Mouse (Mus musculus) thymus, adult 2 months (tissue): Measurements from ENCODE around the gene Pcgf2. TPM values are rescaled to one million over a fixed set of nuclear protein-coding genes. Genes with fewer than 3 reads are reported as not detected.

ENCODE experiments used
- DNase-seq: peaks from one replicate; pipeline ENCODE4 v3.0.0; 2021
- H3K27ac ChIP-seq: fragments of 200-500 bp; 2 replicates; pipeline ENCODE4 v1.5.1; 2012; ENCODE audit warnings: low read length, control low read depth; ENCODE audit not compliant: control insufficient read depth, insufficient read depth
- H3K27me3 ChIP-seq: fragments of 200-500 bp; 2 replicates; pipeline ENCODE4 v1.6.1; 2012; ENCODE audit warnings: mild to moderate bottlenecking, low read length, moderate library complexity, mixed read lengths; ENCODE audit not compliant: control insufficient read depth, insufficient read depth
- H3K36me3 ChIP-seq: fragments of 200-500 bp; 2 replicates; pipeline ENCODE4 v1.6.1; 2012; ENCODE audit warnings: mild to moderate bottlenecking, low read length, moderate library complexity; ENCODE audit not compliant: control insufficient read depth, insufficient read depth
- H3K4me1 ChIP-seq: fragments of 200-500 bp; replicated peaks from 2 replicates; pipeline ENCODE4 v1.6.1; 2012; ENCODE audit warnings: low read length; ENCODE audit not compliant: control insufficient read depth, insufficient read depth
- H3K4me3 ChIP-seq: fragments of 200-500 bp; 2 replicates; pipeline ENCODE4 v1.5.1; 2012; ENCODE audit warnings: mild to moderate bottlenecking, low read length, control low read depth, moderate library complexity; ENCODE audit not compliant: control insufficient read depth, insufficient read depth
- CTCF ChIP-seq: fragments of 200-500 bp; IDR thresholded peaks from 2 replicates; pipeline ENCODE4 v1.5.1; 2012; ENCODE audit warnings: mild to moderate bottlenecking, control low read depth, low read length, moderate library complexity, borderline replicate concordance; ENCODE audit not compliant: control insufficient read depth, poor library complexity, insufficient read depth; ENCODE audit errors: extremely low read depth
- POLR2A ChIP-seq: fragments of 200-500 bp; IDR thresholded peaks from 2 replicates; pipeline ENCODE4 v1.6.1; 2012; ENCODE audit warnings: mild to moderate bottlenecking, low read length, control low read depth, moderate library complexity; ENCODE audit not compliant: control insufficient read depth, poor library complexity, insufficient read depth; ENCODE audit errors: extremely low read depth
- WGBS: fragments of 180-500 bp; shearing (Covaris S2); methylation state at CpG from one replicate; pipeline ENCODE4 v1.1.7; 2018; 5-methylcytosine and 5-hydroxymethylcytosine counted together
- polyA plus RNA-seq: library from polyadenylated mRNA; depleted of rRNA; stranded (reverse); fragments of >200 nt; gene quantifications from 2 replicates; pipeline ENCODE4 v1.2.3, GENCODE M21; 2012; rRNA removed

Gene Pcgf2
- polyA plus RNA-seq, 1 experiment: 28.2 TPM

GRCm38 (mm10) chr11:97641668-97642067 lies 58.6 kb downstream of the Pcgf2 start:
- WGBS: 7% methylated on average over 8 of the region's 8 CpGs
- peaks cover 5% of the 10 kb centered on the region; the same call in 1 of the 2 replicates for H3K4me1 ChIP-seq
- H3K27me3 ChIP-seq: no peaks in the 10 kb centered on the region
- H3K36me3 ChIP-seq: no peaks in the 10 kb centered on the region
- no peak overlapping the region for H3K4me3 ChIP-seq
- H3K27ac ChIP-seq: no peak overlapping the region
- DNase-seq: no peak
- no peak for TF ChIP-seq CTCF
- no peak for TF ChIP-seq POLR2A

Other genes with a start within 250 kb of the Pcgf2 start
- gene 4933428G20Rik, start 200.2 kb downstream of the Pcgf2 start, polyA plus RNA-seq: not detected in 2 replicates
- gene Srcin1, start 124.3 kb downstream of the Pcgf2 start, polyA plus RNA-seq: 0.32 and 0.55 TPM in 2 replicates
- 5.6 and 8.4 TPM in 2 replicates for gene Epop, start 70.8 kb downstream of the Pcgf2 start, polyA plus RNA-seq
- gene Mllt6, start 37.1 kb downstream of the Pcgf2 start, polyA plus RNA-seq: 89.5 and 99.1 TPM in 2 replicates
- 24.9 and 25.3 TPM in 2 replicates for gene Cisd3, start 14.7 kb downstream of the Pcgf2 start, polyA plus RNA-seq
- gene Psmb3, start 2.9 kb upstream of the Pcgf2 start, polyA plus RNA-seq: 421 and 477 TPM in 2 replicates
- 28.2 and 34.8 TPM in 2 replicates for gene Pip4k2b, start 44.2 kb upstream of the Pcgf2 start, polyA plus RNA-seq
- gene Cwc25, start 66.1 kb upstream of the Pcgf2 start, polyA plus RNA-seq: 14.9 and 16.6 TPM in 2 replicates
- 0.38 and 0.50 TPM in 2 replicates for gene 1700001P01Rik, start 75.4 kb upstream of the Pcgf2 start, polyA plus RNA-seq
- gene Rpl23, start 81.9 kb upstream of the Pcgf2 start, polyA plus RNA-seq: 140 and 154 TPM in 2 replicates
- 167 and 178 TPM in 2 replicates for gene Lasp1, start 98.5 kb upstream of the Pcgf2 start, polyA plus RNA-seq
- 4.7 and 6.2 TPM in 2 replicates for gene B230217C12Rik, start 140.3 kb upstream of the Pcgf2 start, polyA plus RNA-seq
- 0.19 and 0.28 TPM in 2 replicates for gene Fbxo47, start 183.7 kb upstream of the Pcgf2 start, polyA plus RNA-seq